Mouse (Mus musculus) forebrain, embryonic 13.5 days (tissue): ENCODE results near the gene Tmem136. TPM values are rescaled to one million over a fixed set of nuclear protein-coding genes. Genes with fewer than 3 reads are reported as not detected.
A peak's percentile ranks its signal among the peaks of the same experiment; 100 is the strongest.

ENCODE experiments used
- ATAC-seq: fragments of 200-750 bp; cut with Nextera tagmentation; 2 replicates; pipeline ENCODE4 v1.8.0; 2017
- H3K27ac ChIP-seq: fragments of 300-500 bp; sonication (generic); 2 replicates; pipeline ENCODE4 v1.5.1; 2015; ENCODE audit warnings: inconsistent platforms, mild to moderate bottlenecking, moderate library complexity
- H3K27me3 ChIP-seq: fragments of 300-500 bp; sonication (generic); 2 replicates; pipeline ENCODE4 v1.6.1; 2015; ENCODE audit warnings: mild to moderate bottlenecking, inconsistent platforms
- H3K36me3 ChIP-seq: fragments of 300-500 bp; sonication (generic); 2 replicates; pipeline ENCODE4 v1.6.1; 2015; ENCODE audit warnings: mild to moderate bottlenecking, inconsistent platforms; ENCODE audit not compliant: poor library complexity, severe bottlenecking
- H3K4me1 ChIP-seq: fragments of 300-500 bp; sonication (generic); 2 replicates; pipeline ENCODE4 v1.6.1; 2015; ENCODE audit warnings: inconsistent platforms
- H3K4me2 ChIP-seq: fragments of 300-500 bp; sonication (generic); 2 replicates; pipeline ENCODE4 v1.6.1; 2015; ENCODE audit warnings: inconsistent platforms, mild to moderate bottlenecking, moderate library complexity
- H3K4me3 ChIP-seq: fragments of 300-500 bp; sonication (generic); 2 replicates; pipeline ENCODE4 v1.5.1; 2015; ENCODE audit warnings: mild to moderate bottlenecking, inconsistent platforms
- H3K9ac ChIP-seq: fragments of 300-500 bp; sonication (generic); 2 replicates; pipeline ENCODE4 v1.6.1; 2015; ENCODE audit warnings: mild to moderate bottlenecking, inconsistent platforms
- H3K9me3 ChIP-seq: fragments of 300-500 bp; sonication (generic); replicated peaks from 2 replicates; pipeline ENCODE4 v1.6.1; 2016; ENCODE audit warnings: inconsistent platforms
- WGBS: fragments of 180-500 bp; shearing (Covaris S2); methylation state at CpG from one replicate; pipeline ENCODE4 v1.1.7; 2015; 5-methylcytosine and 5-hydroxymethylcytosine counted together
- polyA plus RNA-seq: library from polyadenylated mRNA; unstranded; fragments of >200 nt; fragmentation: Nextera tagmentation; extraction: Ambion mirVana; gene quantifications from 2 replicates; pipeline ENCODE4 v1.2.1, GENCODE M21; 2015

The Tmem136 gene
- polyA plus RNA-seq, 1 experiment from 2014 or later, result 8.9 TPM

DNA sequence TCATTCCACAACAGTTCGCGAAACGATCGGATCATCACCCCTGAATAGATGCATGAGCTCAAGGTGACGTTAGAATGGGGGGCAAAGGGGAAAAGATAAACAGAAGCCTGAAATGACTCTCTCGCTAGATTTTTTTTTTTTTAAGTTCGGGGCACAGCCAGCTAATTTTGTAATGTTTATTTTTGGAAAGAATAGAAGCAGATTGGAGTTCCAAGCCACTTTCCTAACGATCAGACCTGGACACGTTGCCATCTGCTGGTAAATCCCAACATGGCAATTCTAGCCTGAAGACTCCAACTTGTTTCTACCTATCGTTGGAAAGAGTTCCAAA, 9.2 kb downstream of the Tmem136 start, which contains the start of gene Arhgef12:
TSS of gene Arhgef12 (minus strand) at position 53 of the 331 bp plus-strand sequence.
- H3K27me3 ChIP-seq, result no peaks in the 10 kb centered on the region
- peak within 1 kb of the TSS; percentile 88 for H3K9ac ChIP-seq
- no peaks in the 10 kb centered on the region for H3K9me3 ChIP-seq
- H3K27ac ChIP-seq, result peak within 1 kb of the TSS; percentile 90
- H3K4me1 ChIP-seq, result peaks cover 39% of the 10 kb centered on the region
- no peak for ATAC-seq
- peak within 1 kb of the TSS; percentile 87 for H3K4me2 ChIP-seq
- WGBS, result 35% methylated on average over 10 of the region's 10 CpGs
- peak within 1 kb of the TSS; percentile 81 for H3K4me3 ChIP-seq
- H3K36me3 ChIP-seq, result peaks cover 15% of the 10 kb centered on the region

DNA sequence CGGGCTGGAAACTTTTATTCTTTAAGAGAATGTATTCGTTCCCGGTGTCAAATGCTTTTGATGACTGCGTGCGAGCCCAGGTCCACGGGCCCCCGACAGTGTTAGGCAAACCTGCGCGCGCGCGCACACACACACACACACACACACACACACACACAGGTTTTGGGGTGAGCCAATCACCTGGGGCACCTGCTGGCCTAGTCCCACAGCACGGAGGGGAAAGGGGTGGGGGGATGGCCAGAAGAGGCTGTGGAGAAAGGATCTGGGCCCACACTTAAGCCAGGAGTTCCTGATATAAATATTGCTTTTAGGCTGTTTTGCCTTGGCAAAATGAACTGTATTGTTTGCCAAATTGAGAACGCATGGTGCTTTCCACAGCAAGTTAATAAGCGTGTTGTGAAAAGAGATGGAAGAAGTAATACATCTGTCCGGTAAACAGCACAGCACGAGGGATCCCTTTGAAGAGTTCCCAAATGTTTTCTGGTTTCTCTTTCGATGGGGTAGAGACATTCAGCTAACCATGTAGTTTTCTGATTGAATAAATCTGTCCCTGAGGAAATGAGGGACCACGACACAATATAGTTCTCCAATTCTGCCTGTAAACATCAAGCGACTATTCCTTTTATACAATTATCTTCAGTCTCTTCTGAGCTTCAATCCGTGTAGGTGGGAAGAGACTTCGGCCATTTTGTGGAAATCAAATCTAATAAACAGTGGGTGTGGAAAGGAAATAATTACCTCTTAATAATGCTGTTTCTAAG, 9.8 kb downstream of the Tmem136 start:
- ATAC-seq, result peak; percentile 48
- H3K4me1 ChIP-seq, result peaks cover 43% of the 10 kb centered on the region
- H3K27me3 ChIP-seq, result no peaks in the 10 kb centered on the region
- peak overlapping the region; percentile 88 for H3K9ac ChIP-seq
- peaks cover 9% of the 10 kb centered on the region for H3K36me3 ChIP-seq
- WGBS, result 17% methylated on average over 22 of the region's 22 CpGs
- no peaks in the 10 kb centered on the region for H3K9me3 ChIP-seq
- H3K4me2 ChIP-seq, result peak overlapping the region; percentile 87
- peak overlapping the region; percentile 81 for H3K4me3 ChIP-seq
- H3K27ac ChIP-seq, result peak overlapping the region; percentile 90

DNA sequence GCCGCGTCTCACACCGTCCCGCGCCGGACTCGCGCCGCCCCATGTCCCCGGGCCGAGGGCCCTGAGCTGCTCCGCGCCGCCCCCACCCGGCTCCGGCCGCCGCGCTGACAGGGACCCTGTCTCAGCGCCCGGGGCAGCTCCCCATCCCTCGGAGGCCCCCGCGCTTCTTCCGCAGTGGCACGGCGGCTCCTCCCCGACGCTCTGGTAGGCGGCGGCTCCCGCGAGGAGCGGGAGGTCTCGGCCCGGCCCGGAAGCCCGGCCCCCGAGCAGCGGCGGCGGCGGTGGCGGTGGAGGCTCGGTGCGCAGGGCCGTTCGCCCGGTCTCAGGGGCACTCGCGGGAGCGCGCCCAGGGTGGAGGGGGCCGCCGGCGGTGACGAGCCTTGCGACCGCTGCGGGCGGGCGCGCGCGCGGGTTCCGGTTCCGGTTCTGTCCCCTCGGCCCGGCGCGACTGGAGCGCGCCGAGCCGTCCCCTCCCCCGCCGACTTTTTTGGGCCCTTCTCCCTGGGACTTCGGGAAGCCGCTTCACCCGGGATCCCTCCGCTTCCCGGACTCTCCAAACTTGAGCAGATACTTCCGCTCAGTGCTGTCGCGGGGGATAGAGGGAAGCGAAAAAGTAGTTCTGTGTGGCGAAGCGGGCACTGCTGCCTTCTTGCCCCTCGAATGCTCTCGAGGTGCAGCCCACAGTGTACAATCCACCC, 10.6 kb downstream of the Tmem136 start:
- Histone ChIP-seq H3K4me1 (peaks cover 44% of the 10 kb centered on the region), H3K4me3 (peak overlapping the region; percentile 81), H3K27ac (peak overlapping the region; percentile 90), H3K9me3 (no peaks in the 10 kb centered on the region), H3K4me2 (peak overlapping the region; percentile 87), H3K9ac (peak overlapping the region; percentile 88), H3K36me3 (peaks cover 1% of the 10 kb centered on the region; the same call in 1 of the 2 replicates), H3K27me3 (no peaks in the 10 kb centered on the region)
- peak; percentile 87 for ATAC-seq
- under 1% methylated on average over 49 of the region's 91 CpGs for WGBS

DNA sequence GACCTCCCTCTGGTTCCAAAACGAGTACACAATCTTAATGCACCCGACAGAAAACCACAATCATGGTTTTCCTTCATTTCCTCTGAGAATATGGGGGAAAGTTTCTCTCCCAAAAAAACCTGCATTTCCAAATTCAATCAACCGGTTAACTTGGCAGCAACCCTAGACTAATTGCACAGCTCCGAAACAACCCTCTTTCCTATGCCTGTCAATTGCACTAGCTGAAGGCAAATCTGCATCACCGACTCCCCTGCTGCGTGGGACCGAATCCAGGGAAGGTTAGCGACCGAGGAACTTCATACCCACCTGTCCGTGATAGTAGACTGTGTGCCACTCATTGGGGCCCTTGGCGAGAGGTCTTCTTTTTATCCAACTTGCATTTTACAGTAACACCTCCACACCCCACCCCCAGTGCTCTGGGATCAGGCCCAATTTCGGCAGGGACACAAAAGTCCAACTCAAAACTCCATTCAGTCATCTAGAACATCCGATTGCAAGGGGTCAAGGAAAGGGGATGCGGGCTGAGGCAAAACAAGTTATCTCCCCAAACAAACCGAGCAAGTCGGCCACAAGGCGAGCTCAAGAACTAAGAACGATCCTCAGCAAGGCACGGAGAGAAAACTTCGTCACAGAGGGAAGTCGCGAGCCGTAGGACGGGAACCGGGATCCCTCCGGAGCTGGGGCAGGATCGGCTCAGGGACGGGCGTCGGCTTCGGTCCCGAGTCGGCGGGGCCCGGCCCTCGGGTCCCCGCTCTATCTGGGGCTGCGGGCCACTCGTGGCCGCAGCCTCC, 11.3 kb downstream of the Tmem136 start:
- ATAC-seq, result 0 out of 2 replicates have a peak, but pooled peaks have one; percentile 12
- Histone ChIP-seq H3K9ac (peak overlapping the region; percentile 88), H3K27me3 (no peaks in the 10 kb centered on the region), H3K4me1 (peaks cover 46% of the 10 kb centered on the region), H3K36me3 (no peaks in the 10 kb centered on the region), H3K4me2 (peak overlapping the region; percentile 87), H3K4me3 (peak overlapping the region; percentile 81), H3K27ac (peak overlapping the region; percentile 90), H3K9me3 (no peaks in the 10 kb centered on the region)
- WGBS, result under 1% methylated on average over 40 of the region's 40 CpGs

DNA sequence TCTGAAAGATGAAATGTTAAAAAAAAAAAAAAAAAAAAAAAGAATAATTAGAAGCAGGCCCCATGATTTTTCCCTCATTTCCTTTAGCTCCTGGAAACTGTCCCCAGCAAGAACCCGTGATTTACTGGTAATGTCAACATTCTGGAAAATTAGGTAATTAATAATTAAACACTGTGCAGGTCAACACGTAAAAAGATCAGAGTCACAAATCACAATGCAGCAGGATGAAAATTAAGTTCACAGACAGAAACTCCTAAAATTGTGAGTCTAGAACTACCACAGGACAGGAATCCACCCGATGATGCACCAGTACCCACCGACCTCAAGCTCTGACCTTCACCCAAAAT, 11.9 kb downstream of the Tmem136 start:
- 4% methylated on average over 4 of the region's 4 CpGs for WGBS
- ATAC-seq, result no peak
- peak overlapping the region; percentile 81 for H3K4me3 ChIP-seq
- no peaks in the 10 kb centered on the region for H3K9me3 ChIP-seq
- peak overlapping the region; percentile 90; the same call in 1 of the 2 replicates for H3K27ac ChIP-seq
- H3K4me2 ChIP-seq, result peak overlapping the region; percentile 87
- no peaks in the 10 kb centered on the region for H3K36me3 ChIP-seq
- peak overlapping the region; percentile 88 for H3K9ac ChIP-seq
- peaks cover 46% of the 10 kb centered on the region for H3K4me1 ChIP-seq
- H3K27me3 ChIP-seq, result no peaks in the 10 kb centered on the region

DNA sequence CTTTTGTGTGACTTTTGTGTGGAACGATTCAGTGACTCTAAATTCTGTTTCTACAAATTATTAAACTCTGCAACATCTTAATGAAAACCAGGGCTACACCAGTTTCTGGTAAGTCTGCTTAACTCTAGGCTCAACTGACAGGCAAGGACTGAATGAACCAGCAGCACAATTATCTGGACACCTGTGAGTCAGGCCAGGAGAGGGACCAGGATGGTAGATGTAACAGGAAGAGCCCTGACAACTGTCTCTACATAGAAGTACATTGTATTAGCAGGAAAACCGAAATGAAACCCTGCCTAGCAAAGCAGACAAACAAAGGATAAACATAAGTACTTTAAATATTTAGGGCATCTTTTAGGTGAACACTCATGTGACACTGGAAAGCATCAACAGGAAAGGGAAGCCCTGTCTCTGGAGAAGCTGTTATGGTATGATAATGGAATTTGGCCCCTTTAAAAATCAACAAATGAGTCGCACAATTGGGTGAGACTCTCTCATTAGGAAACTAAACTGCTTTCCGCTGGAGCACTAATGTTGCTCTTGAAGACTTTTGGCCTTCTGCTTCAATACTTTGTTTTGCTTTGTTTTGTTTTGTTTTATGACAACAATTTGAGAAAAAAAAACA, 12.6 kb downstream of the Tmem136 start:
- Histone ChIP-seq H3K27me3 (no peaks in the 10 kb centered on the region), H3K9me3 (no peaks in the 10 kb centered on the region), H3K4me2 (peak overlapping the region; percentile 87), H3K4me1 (peaks cover 46% of the 10 kb centered on the region), H3K4me3 (peak overlapping the region; percentile 81), H3K36me3 (no peaks in the 10 kb centered on the region), H3K27ac (no peak overlapping the region), H3K9ac (peak overlapping the region; percentile 88)
- 25% methylated on average over 4 of the region's 4 CpGs for WGBS
- no peak for ATAC-seq

DNA sequence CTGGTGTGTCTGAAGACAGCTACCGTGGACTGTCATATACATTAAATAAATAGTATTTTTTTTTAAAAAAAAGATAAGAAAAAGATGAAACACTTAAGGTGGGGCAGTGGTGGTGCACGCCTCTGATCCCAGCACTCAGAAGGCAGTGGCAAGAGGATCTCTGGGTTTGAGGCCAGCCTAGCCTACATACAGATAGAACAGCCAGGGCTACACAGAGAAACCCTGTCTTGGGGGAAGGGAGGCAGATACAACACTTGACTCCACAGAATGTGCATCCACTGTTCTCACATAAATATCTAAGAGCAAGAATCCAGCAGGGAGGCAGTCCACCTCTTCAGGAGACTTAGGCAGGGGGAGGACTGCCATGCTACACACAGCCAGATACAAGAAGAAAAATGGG, 13.4 kb downstream of the Tmem136 start:
- no peak overlapping the region for H3K9ac ChIP-seq

DNA sequence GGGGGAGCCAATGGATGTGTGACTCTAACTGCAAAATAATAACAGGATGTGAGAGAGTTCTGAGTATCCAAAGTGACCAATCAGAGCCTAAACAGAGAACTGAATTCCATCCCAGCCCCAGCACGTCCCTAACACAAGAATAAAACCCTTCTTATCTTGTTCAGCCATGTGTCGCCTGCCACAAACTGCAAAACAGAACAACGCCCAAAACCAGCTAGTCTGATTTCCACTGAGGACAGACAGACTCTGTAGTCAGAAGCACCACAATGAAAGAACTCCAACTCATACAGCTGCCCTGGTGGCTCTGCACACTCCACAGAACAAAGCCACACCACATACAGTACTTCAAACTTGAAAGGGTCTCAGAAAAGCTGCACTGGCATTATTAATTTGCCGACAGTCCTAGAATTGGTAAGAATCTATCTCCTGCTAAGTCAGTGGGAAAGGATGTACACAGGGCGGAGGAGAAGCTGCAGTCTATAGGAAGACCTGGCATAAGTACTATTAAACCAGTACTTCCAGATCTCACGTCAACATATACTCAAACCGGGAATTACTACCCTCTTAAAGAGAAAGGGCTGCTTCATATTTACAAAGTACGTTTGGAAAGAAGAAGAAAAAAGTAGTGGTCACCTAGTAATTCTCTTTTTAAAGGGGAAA, 14.3 kb downstream of the Tmem136 start:
- Histone ChIP-seq H3K4me2 (peak overlapping the region; percentile 87), H3K36me3 (no peaks in the 10 kb centered on the region), H3K27me3 (no peaks in the 10 kb centered on the region), H3K27ac (no peak overlapping the region), H3K4me3 (peak overlapping the region; percentile 10; the same call in 1 of the 2 replicates), H3K9ac (0 out of 2 replicates have a peak overlapping the region, but pooled peaks have one; percentile 19), H3K4me1 (peaks cover 45% of the 10 kb centered on the region), H3K9me3 (no peaks in the 10 kb centered on the region)
- no peak for ATAC-seq
- WGBS, result 66% methylated on average over 8 of the region's 8 CpGs

More for the DNA sequence above, 13.4 kb downstream of the Tmem136 start:
- WGBS, result 96% methylated on average over 2 of the region's 2 CpGs
- Histone ChIP-seq H3K9me3 (no peaks in the 10 kb centered on the region), H3K36me3 (no peaks in the 10 kb centered on the region), H3K4me1 (peaks cover 46% of the 10 kb centered on the region), H3K27me3 (no peaks in the 10 kb centered on the region), H3K27ac (no peak overlapping the region), H3K4me3 (peak overlapping the region; percentile 21), H3K4me2 (peak overlapping the region; percentile 87)
- ATAC-seq, result no peak

DNA sequence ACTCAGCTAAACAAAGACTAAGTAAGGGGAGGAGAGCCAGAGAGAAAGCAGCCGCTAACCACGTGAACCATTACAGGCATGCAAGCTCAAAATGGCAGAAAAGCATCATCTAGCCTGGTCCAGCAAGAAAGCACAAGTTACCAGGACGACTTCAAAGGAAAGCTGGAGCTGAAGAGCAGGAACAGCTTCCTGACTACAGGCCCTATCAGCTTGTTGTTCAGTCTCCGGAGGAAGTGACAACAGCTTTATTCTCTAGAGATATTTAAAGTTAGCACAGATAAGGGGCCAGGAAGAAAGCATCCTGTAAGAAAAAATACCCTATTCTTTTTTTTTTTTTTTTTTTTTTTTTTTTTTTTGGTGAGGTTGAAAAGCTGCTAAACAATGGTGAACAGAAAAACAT, 17.4 kb downstream of the Tmem136 start:
- no peak overlapping the region for H3K27ac ChIP-seq
- H3K9me3 ChIP-seq, result no peaks in the 10 kb centered on the region
- H3K36me3 ChIP-seq, result no peaks in the 10 kb centered on the region
- no peak overlapping the region for H3K9ac ChIP-seq
- H3K4me1 ChIP-seq, result peaks cover 25% of the 10 kb centered on the region
- WGBS, result 69% methylated on average over 4 of the region's 4 CpGs
- no peak overlapping the region for H3K4me3 ChIP-seq
- H3K4me2 ChIP-seq, result no peak overlapping the region
- ATAC-seq, result no peak
- H3K27me3 ChIP-seq, result no peaks in the 10 kb centered on the region

DNA sequence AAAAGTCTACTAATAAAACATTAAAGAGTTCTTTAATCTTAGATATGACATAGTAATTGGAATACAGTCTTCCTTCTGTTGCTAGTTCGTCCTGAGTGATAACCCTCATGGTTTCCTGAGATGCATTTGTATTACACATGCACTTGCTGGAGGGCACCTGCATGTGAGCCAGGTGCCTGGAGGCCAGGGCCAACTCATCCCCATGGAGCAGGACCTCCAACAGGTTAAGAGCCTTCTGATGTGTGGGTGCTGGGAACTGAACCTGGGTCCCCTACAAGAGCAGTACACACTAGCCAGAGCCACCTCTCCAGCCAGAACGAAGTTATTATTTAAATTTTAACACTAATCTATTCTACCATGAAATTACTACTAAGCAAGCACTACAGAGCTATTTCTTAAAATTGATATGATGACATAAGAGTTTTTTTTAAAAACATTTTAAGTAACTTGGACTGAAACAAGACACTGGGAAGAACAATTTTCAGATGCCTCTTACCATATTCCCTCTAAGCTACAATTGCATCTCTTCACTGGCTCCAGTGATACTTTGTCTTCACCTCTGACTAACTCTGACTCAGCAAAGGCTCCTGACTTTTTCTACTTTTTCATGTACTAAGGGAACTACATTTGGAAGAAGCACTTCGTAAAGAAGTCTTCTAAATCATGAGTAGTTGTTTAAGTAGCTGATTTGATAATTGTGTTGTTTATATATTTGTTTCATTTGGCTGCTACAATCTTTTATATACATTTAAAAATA, 18.4 kb downstream of the Tmem136 start:
- Histone ChIP-seq H3K4me2 (no peak overlapping the region), H3K27me3 (no peaks in the 10 kb centered on the region), H3K4me3 (no peak overlapping the region), H3K9ac (no peak overlapping the region), H3K27ac (no peak overlapping the region), H3K36me3 (no peaks in the 10 kb centered on the region), H3K4me1 (peaks cover 20% of the 10 kb centered on the region), H3K9me3 (no peaks in the 10 kb centered on the region)
- WGBS, result over 99% methylated on average over 3 of the region's 3 CpGs
- no peak for ATAC-seq

DNA sequence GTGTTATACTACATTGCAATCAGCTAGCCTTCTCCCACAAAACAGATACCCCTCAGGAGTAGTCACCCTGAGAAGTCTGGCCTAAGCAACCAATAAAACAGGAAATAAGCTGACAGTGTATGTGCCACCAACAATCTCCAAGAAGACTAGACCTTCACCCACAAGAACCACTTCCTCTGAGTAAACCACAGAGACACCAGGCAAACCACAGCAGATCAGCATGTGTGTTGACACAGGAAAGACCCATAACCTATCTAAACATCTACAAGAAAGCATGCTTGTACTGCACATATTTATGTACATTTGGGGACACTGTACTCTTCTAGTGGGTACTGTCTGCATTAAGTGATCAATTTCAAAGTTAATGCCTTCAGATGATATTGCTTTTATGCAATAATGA, 20.0 kb downstream of the Tmem136 start:
- Histone ChIP-seq H3K27me3 (no peaks in the 10 kb centered on the region), H3K4me3 (no peak overlapping the region), H3K9ac (no peak overlapping the region), H3K36me3 (no peaks in the 10 kb centered on the region), H3K9me3 (no peaks in the 10 kb centered on the region), H3K27ac (no peak overlapping the region), H3K4me2 (no peak overlapping the region), H3K4me1 (peaks cover 11% of the 10 kb centered on the region)
- no peak for ATAC-seq
